Mouse (Mus musculus): ENCODE data around the gene Chrna7.

Chrna7 gene

DNA sequence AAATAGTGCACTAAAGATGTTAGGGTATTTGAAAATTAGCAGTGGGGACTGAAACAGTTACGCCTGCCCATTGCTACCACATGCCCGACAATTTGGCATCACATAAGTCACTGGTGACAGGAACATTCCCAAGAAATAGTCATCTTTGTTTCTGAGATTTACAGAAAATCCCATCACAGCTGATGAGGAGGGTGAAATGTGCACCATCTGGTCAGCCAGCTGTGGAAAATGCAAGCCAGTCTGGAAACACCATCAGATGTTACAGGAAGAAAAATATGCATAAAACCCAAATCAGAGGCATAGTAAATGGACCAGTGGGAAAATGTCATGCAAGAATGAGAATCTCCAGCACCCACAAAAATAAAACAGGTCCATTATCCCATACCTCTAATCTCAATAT is 151.4 kb downstream of the Chrna7 start:
- no peak for DNase-seq (ENCODE audit: low spot score)

Measured in urinary bladder, postnatal 14 days (tissue).